Mouse (Mus musculus): ENCODE results near the gene Rilp. TPM values are rescaled to one million over a fixed set of nuclear protein-coding genes. Genes with fewer than 3 reads are reported as not detected.

Rilp gene
- total RNA-seq, 2 experiments from 2014 or later = 3.1 to 3.3 TPM

GRCm38 (mm10) chr11:75529771-75530170, 19.9 kb downstream of the Rilp start:
- no peak for DNase-seq (ENCODE audit: extremely low spot score in 1 of 2, low spot score in 2 of 2)
- intact Hi-C loops (cut with DNase I) = loop anchor here (1.0 kb wide), 1 partner anchor 43 kb away; no protein-coding TSS in a partner anchor

- peak; percentile 92 to 96 for DNase-seq (ENCODE audit: extremely low spot score in 1 of 2, low spot score in 2 of 2)
- intact Hi-C loops (cut with DNase I) = loop anchor here (1.0 kb wide), 1 partner anchor 42 kb away; no protein-coding TSS in a partner anchor
Measured at GRCm38 (mm10) chr11:75530325-75530724, 20.4 kb downstream of the Rilp start.

GRCm38 (mm10) chr11:75530845-75531373, 21.0 kb downstream of the Rilp start:
- no peak for DNase-seq (ENCODE audit: extremely low spot score in 1 of 2, low spot score in 2 of 2)
- intact Hi-C loops (cut with DNase I) = loop anchor here (1.0 kb wide), 1 partner anchor 41 kb away; no protein-coding TSS in a partner anchor

- DNase-seq (ENCODE audit: extremely low spot score in 1 of 2, low spot score in 2 of 2) = peak; percentile 97 to 98
- intact Hi-C loops (cut with DNase I) = no loop called here
Measured at GRCm38 (mm10) chr11:75531469-75532242, 21.8 kb downstream of the Rilp start, which contains the start of gene Slc43a2. Gene Slc43a2 (plus strand): TSS chr11:75531694.

DNA sequence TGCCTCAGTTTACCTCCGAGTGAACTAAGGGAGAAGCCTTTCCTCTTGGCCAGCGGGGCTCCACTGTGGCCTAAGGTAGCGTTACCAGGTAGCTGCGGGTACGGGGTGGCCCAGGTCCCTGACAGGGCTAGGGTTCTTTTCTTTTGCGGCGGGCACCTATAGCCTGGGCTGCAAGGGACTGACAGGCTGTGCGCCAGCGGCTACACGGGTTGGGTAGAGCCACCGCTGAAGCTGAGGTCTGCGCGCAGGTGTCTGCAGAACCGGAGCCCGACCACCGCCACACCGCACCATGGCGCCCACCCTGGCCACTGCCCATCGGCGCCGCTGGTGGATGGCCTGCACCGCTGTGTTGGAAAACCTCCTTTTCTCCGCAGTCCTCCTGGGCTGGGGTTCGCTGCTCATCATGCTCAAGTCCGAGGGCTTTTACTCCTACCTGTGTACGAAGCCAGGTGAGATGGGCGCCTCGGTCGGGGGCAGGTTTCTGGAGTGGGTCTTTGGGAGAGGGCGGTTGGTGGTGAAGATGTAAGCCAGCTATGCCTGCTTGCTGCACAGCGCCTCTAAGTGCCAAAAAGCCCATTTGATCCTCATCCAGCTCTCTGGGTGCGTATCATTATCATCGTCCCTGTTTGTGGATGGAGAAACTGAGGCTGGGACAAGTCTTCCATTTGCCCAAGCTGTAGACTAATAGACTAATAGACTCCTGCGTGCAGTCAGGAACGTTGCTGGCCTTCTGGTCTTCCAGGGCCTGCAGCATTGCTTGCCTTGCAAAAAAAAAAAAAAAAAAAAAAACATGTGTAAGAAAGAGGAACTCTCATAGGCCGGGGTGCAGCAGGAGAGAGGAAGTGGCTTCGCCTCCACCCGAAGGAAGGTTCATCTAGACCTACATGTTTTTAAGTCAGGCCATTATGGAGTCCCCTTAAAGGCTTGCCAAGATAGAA, 22.7 kb downstream of the Rilp start:
- intact Hi-C loops (cut with DNase I) = no loop called here
- DNase-seq (ENCODE audit: extremely low spot score in 1 of 2, low spot score in 2 of 2) = peak in 1 of 2 experiments; percentile 67

DNA sequence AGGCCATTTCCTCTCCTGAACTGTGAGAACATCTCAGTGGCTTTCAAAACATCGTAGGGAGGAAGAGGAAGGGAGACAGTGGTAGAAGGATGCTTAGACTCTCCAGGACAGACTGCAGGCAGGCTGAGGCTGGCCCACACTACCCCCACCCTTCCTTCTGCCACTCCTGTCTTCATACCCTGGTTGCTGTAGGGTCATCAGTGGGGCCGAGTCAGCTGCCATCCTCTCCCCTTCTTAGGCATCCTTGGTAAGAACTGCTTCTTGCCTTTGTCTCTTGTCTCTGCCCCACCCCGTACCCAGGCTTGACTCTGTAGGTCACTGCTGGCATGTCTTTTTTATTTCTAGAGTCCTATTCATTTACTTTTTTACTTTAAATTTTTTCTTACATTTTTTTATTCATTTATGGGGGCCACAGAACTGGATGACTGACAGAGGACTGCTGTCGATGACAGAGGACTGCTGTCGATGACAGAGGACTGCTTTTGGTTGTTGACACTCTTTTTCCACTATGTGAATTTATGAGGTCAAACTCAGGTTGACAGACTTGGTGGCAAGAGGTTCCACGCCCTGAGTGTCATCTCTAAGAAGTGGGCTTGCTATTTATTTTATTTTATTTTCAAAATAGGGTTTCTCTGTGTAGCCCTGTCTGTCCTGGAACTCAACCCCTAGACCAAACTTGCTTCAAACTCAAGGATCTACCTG, 23.6 kb downstream of the Rilp start:
- intact Hi-C loops (cut with DNase I) = no loop called here

GRCm38 (mm10) chr11:75534286-75535033, 24.6 kb downstream of the Rilp start:
- DNase-seq (ENCODE audit: extremely low spot score in 1 of 2, low spot score in 2 of 2) = no peak
- intact Hi-C loops (cut with DNase I) = no loop called here

More for the DNA sequence above, 23.6 kb downstream of the Rilp start:
- DNase-seq (ENCODE audit: extremely low spot score in 1 of 2, low spot score in 2 of 2) = no peak

DNA sequence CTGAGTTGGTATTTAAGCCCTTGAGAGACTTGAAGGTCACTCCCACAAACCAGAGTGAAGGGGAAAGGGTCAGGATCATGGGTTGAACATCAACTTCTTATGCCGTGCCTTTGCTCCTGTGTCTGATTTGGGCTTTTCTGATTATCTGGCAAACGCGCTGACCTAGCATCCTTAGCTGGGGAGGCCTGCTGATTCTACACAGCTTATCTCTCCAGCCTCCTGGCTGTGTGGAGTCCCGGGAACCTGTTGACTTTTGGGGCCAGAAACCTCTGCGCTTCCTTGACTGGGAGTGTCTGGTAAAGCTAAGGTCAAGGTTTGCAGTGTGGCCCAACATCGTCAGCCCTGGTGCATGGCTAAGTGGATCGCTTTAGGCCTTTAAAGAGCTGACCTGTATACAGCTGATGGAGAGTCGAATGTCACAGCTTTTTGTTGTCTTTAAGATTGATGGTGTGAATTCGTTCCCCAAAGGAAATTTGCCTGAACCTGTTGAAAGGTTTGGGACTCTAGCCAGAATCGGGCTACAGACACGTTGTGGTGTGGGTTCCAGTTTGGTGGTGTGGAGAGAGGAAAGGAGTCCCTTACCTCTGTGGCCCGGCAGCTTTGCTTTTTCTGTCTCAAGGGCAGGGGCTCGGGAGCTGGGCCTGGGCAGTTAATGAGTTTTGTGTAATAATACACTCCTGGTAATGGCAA, 25.4 kb downstream of the Rilp start:
- intact Hi-C loops (cut with DNase I) = no loop called here
- no peak for DNase-seq (ENCODE audit: extremely low spot score in 1 of 2, low spot score in 2 of 2)

- intact Hi-C loops (cut with DNase I) = no loop called here
- no peak for DNase-seq (ENCODE audit: extremely low spot score in 1 of 2, low spot score in 2 of 2)
Measured at GRCm38 (mm10) chr11:75536255-75537024, 26.5 kb downstream of the Rilp start.

- intact Hi-C loops (cut with DNase I) = no loop called here
- no peak for DNase-seq (ENCODE audit: extremely low spot score in 1 of 2, low spot score in 2 of 2)
Measured at GRCm38 (mm10) chr11:75537025-75537414, 27.1 kb downstream of the Rilp start.

DNA sequence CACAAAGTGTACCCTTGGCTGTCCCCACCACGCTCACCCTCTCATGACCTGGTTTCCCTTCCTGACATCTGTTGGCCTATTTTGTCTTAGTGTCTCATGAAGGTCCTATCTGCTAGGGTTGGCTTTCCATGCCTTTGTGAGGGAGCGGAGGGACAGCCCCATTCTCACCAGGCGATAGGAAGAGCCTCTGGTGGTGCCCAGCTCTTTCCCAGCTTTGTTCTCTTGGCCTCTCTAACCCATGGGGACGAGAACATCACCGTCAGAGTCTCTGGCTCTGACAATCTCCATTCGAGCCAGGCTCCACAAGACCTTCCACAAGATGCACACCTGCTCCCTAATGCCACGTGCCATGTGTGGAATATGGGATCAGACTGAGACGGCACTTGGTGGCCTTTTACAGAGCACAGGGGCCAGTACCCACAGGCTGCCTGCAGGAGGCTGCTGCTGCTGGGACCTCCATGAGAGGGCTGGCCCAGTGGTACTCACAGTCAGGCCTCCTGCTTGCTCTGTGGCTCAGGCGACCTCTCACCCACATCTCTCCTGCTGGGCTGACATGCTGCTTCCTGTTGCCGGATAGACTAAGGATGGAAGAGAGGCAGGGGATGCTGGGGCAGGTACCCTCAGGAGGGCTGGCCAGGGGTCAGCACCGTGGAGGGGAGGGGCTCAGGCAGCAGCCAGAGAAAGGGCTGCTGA, 27.7 kb downstream of the Rilp start:
- peak in 1 of 2 experiments; percentile 82 for DNase-seq (ENCODE audit: extremely low spot score in 1 of 2, low spot score in 2 of 2)
- intact Hi-C loops (cut with DNase I) = no loop called here

DNA sequence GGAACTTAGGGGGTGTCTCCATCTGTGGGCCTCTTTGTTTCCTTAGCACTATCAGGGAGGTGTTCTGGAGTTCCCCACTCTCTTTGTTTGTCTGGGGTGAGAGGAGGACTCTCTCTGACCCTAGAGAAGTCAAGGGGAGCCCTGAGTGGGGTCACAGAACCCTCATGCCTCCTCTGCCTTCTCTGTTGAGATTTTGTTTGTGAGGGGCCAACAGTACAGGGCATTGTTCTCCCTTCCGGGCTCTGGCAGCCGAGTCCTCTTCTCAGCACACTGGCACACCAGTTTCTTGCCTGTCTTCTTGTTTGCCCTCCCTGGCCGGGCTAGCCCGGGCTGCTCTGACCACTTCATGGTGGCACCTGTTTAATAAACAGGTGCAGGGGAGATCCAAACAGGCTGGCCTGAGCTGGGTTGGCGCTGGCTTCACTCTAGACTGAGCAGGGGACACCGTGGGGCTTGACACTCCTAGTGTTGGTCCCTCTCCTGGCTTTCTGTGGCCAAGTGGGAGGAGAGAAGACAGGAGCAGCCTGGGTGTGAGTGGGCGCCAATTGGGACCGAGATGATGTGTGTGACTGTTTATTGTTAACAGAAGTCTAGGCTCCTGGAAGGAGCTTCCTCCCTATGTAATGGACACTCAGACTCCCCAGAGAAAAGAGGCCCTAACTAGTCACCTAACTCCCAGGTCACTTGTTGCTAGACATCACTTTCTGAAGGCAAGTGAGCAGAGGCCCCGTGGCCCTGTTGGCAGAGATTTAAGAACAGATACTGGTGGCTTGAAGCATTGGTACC, 28.5 kb downstream of the Rilp start:
- intact Hi-C loops (cut with DNase I) = no loop called here
- DNase-seq (ENCODE audit: extremely low spot score in 1 of 2, low spot score in 2 of 2) = no peak

DNA sequence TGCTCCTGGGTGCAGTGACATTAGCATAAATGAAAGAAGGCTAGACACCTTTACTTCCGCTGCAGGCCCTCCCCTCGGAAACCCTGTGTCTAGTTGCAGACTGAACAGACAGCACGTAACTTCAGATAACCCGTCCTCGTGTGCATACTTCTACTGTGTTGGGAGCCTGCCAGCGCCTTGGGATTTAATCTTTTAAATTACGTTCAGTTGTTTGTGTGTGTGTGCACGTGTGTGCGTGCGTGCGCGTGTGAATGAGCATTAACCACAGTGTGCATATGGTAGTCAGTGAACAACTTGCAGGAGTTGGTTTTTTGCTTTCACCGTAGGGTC, 29.0 kb downstream of the Rilp start:
- intact Hi-C loops (cut with DNase I) = no loop called here
- no peak for DNase-seq (ENCODE audit: extremely low spot score in 1 of 2, low spot score in 2 of 2)

GRCm38 (mm10) chr11:75540209-75540608, 30.3 kb downstream of the Rilp start:
- DNase-seq (ENCODE audit: extremely low spot score in 1 of 2, low spot score in 2 of 2) = no peak
- intact Hi-C loops (cut with DNase I) = no loop called here

- no peak for DNase-seq (ENCODE audit: extremely low spot score in 1 of 2, low spot score in 2 of 2)
- intact Hi-C loops (cut with DNase I) = no loop called here
Measured at GRCm38 (mm10) chr11:75540710-75541581, 31.1 kb downstream of the Rilp start.
